Mouse (Mus musculus): ENCODE results near the gene Tma7. TPM values are rescaled to one million over a fixed set of nuclear protein-coding genes. Genes with fewer than 3 reads are reported as not detected.

Tma7 gene
- polyA plus RNA-seq (2014; fragmentation: Illumina TruSeq; extraction: RNeasy Lipid Tissue Mini Kit (QIAGEN cat#74804); ENCODE audit: low read depth, low replicate concordance): 299 TPM

DNA sequence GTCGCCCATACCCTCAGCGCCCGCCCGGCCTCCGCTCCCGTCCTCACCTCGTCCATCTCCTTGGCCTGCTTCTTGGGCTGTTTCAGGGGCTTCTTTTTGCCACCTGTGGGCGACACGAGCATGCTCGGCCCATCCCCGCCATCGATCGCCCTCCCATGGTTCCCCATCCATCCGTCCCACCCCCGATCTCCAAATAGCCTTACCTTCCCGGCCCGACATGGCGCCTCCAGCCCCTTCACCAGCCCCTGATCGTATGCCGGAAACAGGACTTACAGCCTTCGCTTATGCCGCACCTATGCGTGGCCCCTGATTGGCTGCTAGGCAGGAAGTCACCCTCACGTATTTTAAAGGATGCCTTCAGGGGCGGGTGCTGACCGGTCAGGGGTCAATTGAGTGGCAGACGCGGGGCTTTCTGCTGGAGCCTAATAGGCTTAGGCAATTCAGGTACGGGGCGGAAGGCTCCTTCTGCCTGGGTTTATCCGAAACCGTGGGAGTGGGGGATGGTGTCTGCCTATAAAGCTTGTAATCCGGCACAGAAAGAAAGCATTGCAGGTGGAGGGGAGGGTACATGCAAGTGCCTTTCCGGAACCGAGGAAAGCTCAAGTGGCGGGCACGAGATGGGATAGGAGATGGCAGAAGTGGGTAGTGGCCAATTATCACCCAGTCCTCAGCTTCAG lies at the start of gene Tma7, which contains the start of gene Ccdc51:
Gene Tma7 (minus strand): TSS at position 464 of the 677 bp plus-strand sequence.
Gene Ccdc51 (plus strand): TSS at position 370 of the 677 bp plus-strand sequence.

GRCm38 (mm10) chr9:109095137-109095982 lies 13.0 kb upstream of the Tma7 start, which contains the start of gene Plxnb1:
TSS of gene Plxnb1 (plus strand) at chr9:109095389.

DNA sequence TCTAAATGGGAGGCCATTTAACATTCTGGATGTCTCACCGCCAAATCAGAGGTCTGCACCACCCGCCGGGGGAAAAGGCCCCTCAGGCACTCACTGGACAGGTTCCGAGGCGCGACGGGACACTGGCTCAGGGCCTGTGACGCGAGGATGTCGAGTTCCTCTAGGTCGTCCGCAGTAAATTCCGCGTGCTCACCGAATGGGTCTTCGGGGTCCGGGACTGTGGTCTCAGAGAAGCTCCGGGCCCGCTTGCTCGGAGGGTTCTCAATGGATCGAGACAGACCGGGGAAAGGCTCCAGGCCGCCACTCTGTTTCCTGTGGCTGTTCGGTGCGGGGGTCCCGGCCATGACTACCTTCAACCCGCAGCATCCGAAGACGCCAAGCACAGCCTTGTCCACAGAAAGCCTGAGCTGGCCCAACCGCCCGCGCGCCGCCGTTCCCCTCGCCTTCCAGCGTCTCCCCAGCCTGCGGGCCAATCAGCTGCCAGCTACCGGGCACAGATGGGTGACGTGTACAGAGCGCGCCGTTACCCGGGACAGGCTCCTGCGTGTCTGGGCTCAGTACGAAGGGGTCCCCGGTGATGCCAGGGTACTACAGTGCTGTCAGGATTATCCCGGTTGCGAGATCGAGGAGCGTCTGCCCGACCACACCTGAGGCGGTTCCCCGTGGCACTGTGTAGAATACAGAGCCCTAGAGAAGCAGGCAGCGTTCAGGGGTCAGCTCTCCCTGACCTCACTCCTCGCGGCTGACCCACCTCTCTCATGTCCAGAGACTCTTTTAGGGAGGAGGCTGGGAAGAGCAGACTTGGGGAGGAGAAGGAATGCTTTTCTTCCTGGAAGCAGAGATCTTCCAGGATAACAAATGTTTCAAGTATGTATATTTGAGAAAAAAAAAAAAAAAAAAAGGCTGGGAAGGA lies 8.5 kb downstream of the Tma7 start, which contains the start of gene Atrip:
Gene Atrip (minus strand): TSS at position 464 of the 913 bp plus-strand sequence.

DNA sequence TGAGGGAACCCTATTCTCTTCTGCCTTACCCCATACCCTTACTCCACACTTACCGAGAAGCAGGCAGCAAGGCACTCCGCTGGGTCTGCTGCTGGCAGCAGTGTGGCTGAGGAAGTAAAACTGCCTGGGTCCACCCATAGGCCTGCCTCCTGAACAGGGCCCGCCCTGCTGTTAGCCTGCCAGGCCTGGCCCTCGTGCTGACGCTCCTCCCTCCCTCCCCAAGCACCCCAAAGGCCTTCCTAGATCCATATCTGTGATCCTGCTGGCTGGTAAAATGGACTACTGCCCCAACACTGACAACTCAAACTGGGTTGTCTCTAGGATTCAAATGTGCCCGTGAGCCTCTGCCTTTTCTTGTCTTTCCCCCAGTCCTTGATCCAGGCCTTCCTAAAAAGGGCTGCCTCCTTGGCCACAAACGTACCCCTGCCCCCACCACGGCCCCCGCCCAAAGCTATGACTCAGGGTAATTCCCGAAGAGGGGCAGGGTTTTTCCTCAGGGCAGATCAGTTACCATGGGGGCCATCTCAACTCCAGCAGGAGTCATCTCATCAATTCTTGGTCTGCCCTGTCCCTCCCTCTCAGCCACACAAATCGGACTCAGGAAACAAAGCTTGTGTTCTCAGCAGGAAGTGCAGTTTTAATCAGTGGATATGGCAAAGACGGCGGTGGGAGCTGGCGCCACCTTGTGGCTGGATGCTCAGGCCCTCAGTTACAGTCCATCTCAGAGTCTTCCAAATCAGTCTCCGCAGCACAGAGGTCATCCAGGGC lies 23.1 kb downstream of the Tma7 start, which contains the start of gene Trex1:
Gene Trex1 (minus strand): TSS at position 599 of the 768 bp plus-strand sequence.

GRCm38 (mm10) chr9:109038086-109038895 lies 44.1 kb downstream of the Tma7 start, which contains the start of gene Shisa5:
TSS of gene Shisa5 (plus strand) at chr9:109038565.

Other genes with a start within 250 kb of the Tma7 start
- 0.26 TPM for gene Slc26a6, start 229.3 kb downstream of the Tma7 start, polyA plus RNA-seq (2014; fragmentation: Illumina TruSeq; extraction: RNeasy Lipid Tissue Mini Kit (QIAGEN cat#74804); ENCODE audit: low read depth, low replicate concordance)
- gene Tmem89, start 168.0 kb downstream of the Tma7 start, polyA plus RNA-seq (2014; fragmentation: Illumina TruSeq; extraction: RNeasy Lipid Tissue Mini Kit (QIAGEN cat#74804); ENCODE audit: low read depth, low replicate concordance): not detected
- gene Uqcrc1, start 146.0 kb downstream of the Tma7 start, polyA plus RNA-seq (2014; fragmentation: Illumina TruSeq; extraction: RNeasy Lipid Tissue Mini Kit (QIAGEN cat#74804); ENCODE audit: low read depth, low replicate concordance): 86.8 TPM
- not detected for gene Col7a1, start 129.0 kb downstream of the Tma7 start, polyA plus RNA-seq (2014; fragmentation: Illumina TruSeq; extraction: RNeasy Lipid Tissue Mini Kit (QIAGEN cat#74804); ENCODE audit: low read depth, low replicate concordance)
- not detected for gene Ucn2, start 96.6 kb downstream of the Tma7 start, polyA plus RNA-seq (2014; fragmentation: Illumina TruSeq; extraction: RNeasy Lipid Tissue Mini Kit (QIAGEN cat#74804); ENCODE audit: low read depth, low replicate concordance)
- not detected for gene Pfkfb4, start 90.8 kb downstream of the Tma7 start, polyA plus RNA-seq (2014; fragmentation: Illumina TruSeq; extraction: RNeasy Lipid Tissue Mini Kit (QIAGEN cat#74804); ENCODE audit: low read depth, low replicate concordance)
- gene Shisa5, start 44.0 kb downstream of the Tma7 start, polyA plus RNA-seq (2014; fragmentation: Illumina TruSeq; extraction: RNeasy Lipid Tissue Mini Kit (QIAGEN cat#74804); ENCODE audit: low read depth, low replicate concordance): 9.6 TPM
- gene Trex1, start 22.9 kb downstream of the Tma7 start, polyA plus RNA-seq (2014; fragmentation: Illumina TruSeq; extraction: RNeasy Lipid Tissue Mini Kit (QIAGEN cat#74804); ENCODE audit: low read depth, low replicate concordance): not detected
- 3.0 TPM for gene Atrip, start 8.5 kb downstream of the Tma7 start, polyA plus RNA-seq (2014; fragmentation: Illumina TruSeq; extraction: RNeasy Lipid Tissue Mini Kit (QIAGEN cat#74804); ENCODE audit: low read depth, low replicate concordance)
- 1.5 TPM for gene Ccdc51, start 94 bp downstream of the Tma7 start, polyA plus RNA-seq (2014; fragmentation: Illumina TruSeq; extraction: RNeasy Lipid Tissue Mini Kit (QIAGEN cat#74804); ENCODE audit: low read depth, low replicate concordance)
- gene Plxnb1, start 12.8 kb upstream of the Tma7 start, polyA plus RNA-seq (2014; fragmentation: Illumina TruSeq; extraction: RNeasy Lipid Tissue Mini Kit (QIAGEN cat#74804); ENCODE audit: low read depth, low replicate concordance): 1.7 TPM
- not detected for gene Fbxw21, start 79.5 kb upstream of the Tma7 start, polyA plus RNA-seq (2014; fragmentation: Illumina TruSeq; extraction: RNeasy Lipid Tissue Mini Kit (QIAGEN cat#74804); ENCODE audit: low read depth, low replicate concordance)
- gene Fbxw13, start 113.4 kb upstream of the Tma7 start, polyA plus RNA-seq (2014; fragmentation: Illumina TruSeq; extraction: RNeasy Lipid Tissue Mini Kit (QIAGEN cat#74804); ENCODE audit: low read depth, low replicate concordance): not detected
- not detected for gene Fbxw20, start 152.2 kb upstream of the Tma7 start, polyA plus RNA-seq (2014; fragmentation: Illumina TruSeq; extraction: RNeasy Lipid Tissue Mini Kit (QIAGEN cat#74804); ENCODE audit: low read depth, low replicate concordance)
- not detected for gene Fbxw14, start 205.1 kb upstream of the Tma7 start, polyA plus RNA-seq (2014; fragmentation: Illumina TruSeq; extraction: RNeasy Lipid Tissue Mini Kit (QIAGEN cat#74804); ENCODE audit: low read depth, low replicate concordance)

Measured in liver, adult 10 weeks (tissue).